Mouse (Mus musculus) midbrain, embryonic 10.5 days (tissue): ENCODE results near the gene Hibch. TPM values are rescaled to one million over a fixed set of nuclear protein-coding genes. Genes with fewer than 3 reads are reported as not detected.
"Not testable (repeated sequence)": the region's sequence is repeated elsewhere in the genome, so short reads cannot be mapped to it uniquely, and the experiment has no call there.

Experiments
- DNase-seq: peaks from one replicate; pipeline ENCODE4 v3.0.0-alpha.2; 2017; ENCODE audit warnings: low spot score
- H3K27ac ChIP-seq: fragments of 300-500 bp; sonication (generic); replicated peaks from 2 replicates; pipeline ENCODE4 v1.5.1; 2016; ENCODE audit warnings: mild to moderate bottlenecking
- H3K27me3 ChIP-seq: fragments of 300-500 bp; sonication (generic); 2 replicates; pipeline ENCODE4 v1.6.1; 2016; ENCODE audit warnings: low read depth, mild to moderate bottlenecking; ENCODE audit not compliant: poor library complexity, severe bottlenecking
- H3K36me3 ChIP-seq: fragments of 300-500 bp; sonication (generic); 2 replicates; pipeline ENCODE4 v1.6.1; 2016; ENCODE audit warnings: mild to moderate bottlenecking, moderate library complexity
- H3K4me1 ChIP-seq: fragments of 300-500 bp; sonication (generic); 2 replicates; pipeline ENCODE4 v1.6.1; 2016
- H3K4me3 ChIP-seq: fragments of 300-500 bp; sonication (generic); 2 replicates; pipeline ENCODE4 v1.5.1; 2016; ENCODE audit warnings: mild to moderate bottlenecking, moderate library complexity
- H3K9me3 ChIP-seq: fragments of 300-500 bp; sonication (generic); replicated peaks from 2 replicates; pipeline ENCODE4 v1.6.1; 2016; ENCODE audit warnings: mild to moderate bottlenecking
- WGBS: fragments of 180-500 bp; shearing (Covaris S2); methylation state at CpG from one replicate; pipeline ENCODE4 v1.1.7; 2016; 5-methylcytosine and 5-hydroxymethylcytosine counted together
- polyA plus RNA-seq: library from polyadenylated mRNA; unstranded; fragments of >200 nt; fragmentation: Nextera tagmentation; extraction: Ambion mirVana; gene quantifications from 2 replicates; pipeline ENCODE4 v1.2.1, GENCODE M21; 2016

Hibch gene
- polyA plus RNA-seq, 1 experiment from 2014 or later: 23.2 TPM

- Histone ChIP-seq H3K36me3 (no peaks in the 10 kb centered on the region), H3K27me3 (no peaks in the 10 kb centered on the region), H3K4me3 (peak overlapping the region; percentile 72), H3K9me3 (no peaks in the 10 kb centered on the region), H3K27ac (peak overlapping the region; percentile 88), H3K4me1 (peaks cover 18% of the 10 kb centered on the region)
- DNase-seq: no peak
- 5% methylated on average over 7 of the region's 7 CpGs for WGBS
Observed at GRCm38 (mm10) chr1:52817813-52818147, 26.9 kb upstream of the Hibch start.

GRCm38 (mm10) chr1:52839099-52839498 lies 5.6 kb upstream of the Hibch start:
- H3K4me1 ChIP-seq: peaks cover 2% of the 10 kb centered on the region
- WGBS: 91% methylated on average over 3 of the region's 3 CpGs
- no peak overlapping the region for H3K4me3 ChIP-seq
- H3K36me3 ChIP-seq: no peaks in the 10 kb centered on the region
- no peaks in the 10 kb centered on the region for H3K9me3 ChIP-seq
- H3K27ac ChIP-seq: no peak overlapping the region
- H3K27me3 ChIP-seq: no peaks in the 10 kb centered on the region
- no peak for DNase-seq

GRCm38 (mm10) chr1:52844354-52844753 lies 375 bp upstream of the Hibch start:
- peak overlapping the region; percentile 88 for H3K27ac ChIP-seq
- DNase-seq: no peak
- H3K4me1 ChIP-seq: peaks cover 13% of the 10 kb centered on the region
- no peaks in the 10 kb centered on the region for H3K36me3 ChIP-seq
- no peaks in the 10 kb centered on the region for H3K9me3 ChIP-seq
- 24% methylated on average over 3 of the region's 3 CpGs for WGBS
- peak overlapping the region; percentile 66 for H3K4me3 ChIP-seq
- H3K27me3 ChIP-seq: no peaks in the 10 kb centered on the region

GRCm38 (mm10) chr1:52846556-52846955 lies 1.8 kb downstream of the Hibch start:
- H3K27ac ChIP-seq: no peak overlapping the region
- 86% methylated on average over 4 of the region's 4 CpGs for WGBS

GRCm38 (mm10) chr1:52849422-52849821 lies 4.7 kb downstream of the Hibch start:
- no peaks in the 10 kb centered on the region for H3K27me3 ChIP-seq
- no peak overlapping the region for H3K4me3 ChIP-seq
- whole genome bisulfite sequencing: 76% methylated on average over 4 of the region's 4 CpGs
- no peak for DNase-seq
- no peaks in the 10 kb centered on the region for H3K36me3 ChIP-seq
- H3K9me3 ChIP-seq: no peaks in the 10 kb centered on the region
- peaks cover 9% of the 10 kb centered on the region for H3K4me1 ChIP-seq
- H3K27ac ChIP-seq: no peak overlapping the region

More at GRCm38 (mm10) chr1:52846556-52846955, 1.8 kb downstream of the Hibch start:
- DNase-seq: no peak
- no peaks in the 10 kb centered on the region for H3K9me3 ChIP-seq
- H3K36me3 ChIP-seq: no peaks in the 10 kb centered on the region
- H3K27me3 ChIP-seq: no peaks in the 10 kb centered on the region
- peaks cover 13% of the 10 kb centered on the region for H3K4me1 ChIP-seq
- H3K4me3 ChIP-seq: no peak overlapping the region

- not testable (repeated sequence) for H3K4me1 ChIP-seq, H3K27me3 ChIP-seq, H3K36me3 ChIP-seq, H3K9me3 ChIP-seq, DNase-seq, H3K4me3 ChIP-seq, H3K27ac ChIP-seq
- WGBS: 94% methylated on average over 1 of the region's 1 CpGs
Observed at GRCm38 (mm10) chr1:52854029-52854428, 9.3 kb downstream of the Hibch start.

- Histone ChIP-seq H3K9me3 (no peaks in the 10 kb centered on the region), H3K27ac (no peak overlapping the region), H3K4me1 (no peaks in the 10 kb centered on the region), H3K27me3 (no peaks in the 10 kb centered on the region), H3K4me3 (no peak overlapping the region), H3K36me3 (peaks cover 4% of the 10 kb centered on the region)
- DNase-seq: no peak
- WGBS: 95% methylated on average over 7 of the region's 7 CpGs
Observed at GRCm38 (mm10) chr1:52855904-52856601, 11.3 kb downstream of the Hibch start.

- 84% methylated on average over 1 of the region's 1 CpGs for WGBS
- Histone ChIP-seq H3K36me3 (peaks cover 6% of the 10 kb centered on the region), H3K9me3 (no peaks in the 10 kb centered on the region), H3K4me1 (no peaks in the 10 kb centered on the region), H3K27me3 (no peaks in the 10 kb centered on the region), H3K4me3 (no peak overlapping the region), H3K27ac (no peak overlapping the region)
- no peak for DNase-seq
Observed at GRCm38 (mm10) chr1:52864220-52864619, 19.5 kb downstream of the Hibch start.

GRCm38 (mm10) chr1:52866007-52866406 lies 21.3 kb downstream of the Hibch start:
- no peak overlapping the region for H3K27ac ChIP-seq
- H3K4me1 ChIP-seq: no peaks in the 10 kb centered on the region
- DNase-seq: no peak
- H3K27me3 ChIP-seq: no peaks in the 10 kb centered on the region
- H3K9me3 ChIP-seq: no peaks in the 10 kb centered on the region
- 93% methylated on average over 3 of the region's 3 CpGs for WGBS
- peaks cover 2% of the 10 kb centered on the region for H3K36me3 ChIP-seq
- H3K4me3 ChIP-seq: no peak overlapping the region

- WGBS: 88% methylated on average over 1 of the region's 1 CpGs
- H3K36me3 ChIP-seq: no peaks in the 10 kb centered on the region
- no peak for DNase-seq
- no peaks in the 10 kb centered on the region for H3K9me3 ChIP-seq
- H3K27ac ChIP-seq: no peak overlapping the region
- no peaks in the 10 kb centered on the region for H3K4me1 ChIP-seq
- H3K4me3 ChIP-seq: no peak overlapping the region
- H3K27me3 ChIP-seq: no peaks in the 10 kb centered on the region
Observed at GRCm38 (mm10) chr1:52867876-52868275, 23.1 kb downstream of the Hibch start.

GRCm38 (mm10) chr1:52884208-52884607 lies 39.5 kb downstream of the Hibch start:
- Histone ChIP-seq H3K27me3 (no peaks in the 10 kb centered on the region), H3K27ac (no peak overlapping the region), H3K4me3 (no peak overlapping the region), H3K36me3 (no peaks in the 10 kb centered on the region), H3K9me3 (no peaks in the 10 kb centered on the region), H3K4me1 (no peaks in the 10 kb centered on the region)
- no peak for DNase-seq
- WGBS: 83% methylated on average over 2 of the region's 2 CpGs

- DNase-seq: no peak
- no peaks in the 10 kb centered on the region for H3K27me3 ChIP-seq
- H3K36me3 ChIP-seq: no peaks in the 10 kb centered on the region
- no peak overlapping the region for H3K4me3 ChIP-seq
- no peaks in the 10 kb centered on the region for H3K9me3 ChIP-seq
- H3K27ac ChIP-seq: no peak overlapping the region
- no peaks in the 10 kb centered on the region for H3K4me1 ChIP-seq
- WGBS: 89% methylated on average over 3 of the region's 3 CpGs
Observed at GRCm38 (mm10) chr1:52909783-52910182, 65.1 kb downstream of the Hibch start.

- no peak overlapping the region for H3K27ac ChIP-seq
- 93% methylated on average over 2 of the region's 2 CpGs for WGBS
- no peaks in the 10 kb centered on the region for H3K4me1 ChIP-seq
- no peak for DNase-seq
- no peaks in the 10 kb centered on the region for H3K9me3 ChIP-seq
- H3K27me3 ChIP-seq: no peaks in the 10 kb centered on the region
- no peak overlapping the region for H3K4me3 ChIP-seq
- H3K36me3 ChIP-seq: no peaks in the 10 kb centered on the region
Observed at GRCm38 (mm10) chr1:52916655-52917054, 71.9 kb downstream of the Hibch start.

GRCm38 (mm10) chr1:52918897-52919296 lies 74.2 kb downstream of the Hibch start:
- not testable (repeated sequence) for H3K27me3 ChIP-seq, H3K36me3 ChIP-seq, H3K27ac ChIP-seq, H3K4me1 ChIP-seq, H3K4me3 ChIP-seq, DNase-seq, H3K9me3 ChIP-seq
